Comparison of ENCODE assay signal across 9 mouse cellular contexts in the genomic region with DNA sequence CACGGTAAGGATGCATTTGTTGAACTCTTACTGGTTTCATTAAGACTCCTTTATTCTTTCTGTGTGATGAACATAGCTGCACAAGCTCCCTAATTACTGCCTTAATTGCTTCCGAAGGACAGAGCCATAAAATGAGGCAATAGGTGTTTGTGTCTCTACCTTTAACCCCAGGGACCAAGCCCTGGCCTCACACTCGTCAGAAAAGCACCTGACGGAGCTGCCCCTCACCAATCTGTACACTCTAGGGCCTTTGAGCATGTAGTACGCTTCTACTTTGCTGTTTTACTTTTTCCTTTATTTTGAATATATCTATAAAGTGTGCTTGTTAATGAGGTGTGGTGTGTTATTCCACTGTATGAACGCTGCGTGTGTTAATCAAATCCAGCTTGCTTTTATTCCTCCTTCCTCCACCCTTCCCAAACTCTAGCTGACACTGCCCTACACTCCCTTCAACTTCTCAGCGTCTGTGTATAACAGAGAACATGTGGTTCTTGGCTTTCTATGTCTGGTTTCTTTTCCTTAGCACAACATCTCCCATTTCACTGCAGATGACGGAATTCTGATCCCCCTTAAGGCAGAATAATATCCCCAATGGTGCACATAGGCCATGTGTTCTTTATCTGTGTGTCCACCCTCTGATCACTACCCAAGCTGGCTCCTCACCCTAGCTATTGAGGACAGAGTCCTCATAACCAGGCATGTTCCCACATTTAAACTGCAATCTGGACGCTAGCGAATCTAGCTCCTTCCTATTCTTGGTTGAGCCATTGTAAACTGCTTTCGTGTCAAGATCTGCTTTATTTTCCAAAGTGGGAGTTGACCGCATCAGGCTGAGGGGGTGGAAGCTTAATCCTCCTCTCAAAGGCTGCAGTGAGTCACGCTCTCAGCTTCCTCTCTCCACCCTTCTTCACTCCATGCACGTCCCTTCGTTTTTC. TPM values are rescaled to one million over a fixed set of nuclear protein-coding genes. Genes with fewer than 3 reads are reported as not detected.
DNase-seq lines count a peak whose midpoint lies in the region; ATAC-seq lines count a peak whose summit lies in the region.
"Had no signal": no experiment of that assay in that cellular context is flagged by ENCODE, and none has a peak within 500 bp of the region (broad histone marks: within the 10 kb centered on the region; RNA-seq: fewer than 3 reads in every experiment).

No protein-coding gene starts in this region.

- peak overlapping the region; percentile 45 for H3K27ac ChIP-seq in intestine, embryonic 15.5 days
- peak overlapping the region; percentile 88 for H3K27ac ChIP-seq in stomach, embryonic 16.5 days (ENCODE audit: low read length)
- no peak overlapping the region for H3K27ac ChIP-seq in liver, embryonic 12.5 days
- H3K27ac ChIP-seq: hindbrain, embryonic 15.5 days had no signal

- peaks cover 7% of the 10 kb centered on the region; the same call in 1 of the 2 replicates for H3K4me1 ChIP-seq in intestine, embryonic 15.5 days (replicated peaks)
- peaks cover 26% of the 10 kb centered on the region for H3K4me1 ChIP-seq in stomach, embryonic 16.5 days (ENCODE audit: control insufficient read depth, insufficient read depth, low read length)
- H3K4me1 ChIP-seq in liver, embryonic 12.5 days, result no peaks in the 10 kb centered on the region
- H3K4me1 ChIP-seq: hindbrain, embryonic 15.5 days had no signal

- peak; percentile 6 for DNase-seq in gastrocnemius, postnatal 14 days
- DNase-seq in gastrocnemius, adult 8-10 months (ENCODE audit: low spot score in 2 of 2), result no peak
- peak; percentile 32 for DNase-seq in right cerebral cortex, adult 18-20 months
- no peak for DNase-seq in right cerebral cortex, postnatal 4 days
- DNase-seq in cerebellum, postnatal 10 days, result no peak

- intact Hi-C loops in gastrocnemius, postnatal 14 days (cut with DNase I; ENCODE audit: low total_unique reads), result no loop called here

- no peaks in the 10 kb centered on the region for H3K27me3 ChIP-seq in intestine, embryonic 15.5 days (replicated peaks)
- no peaks in the 10 kb centered on the region for H3K27me3 ChIP-seq in stomach, embryonic 16.5 days (ENCODE audit: control insufficient read depth, insufficient read depth, low read length)
- peaks cover 3% of the 10 kb centered on the region; the same call in 1 of the 2 replicates for H3K27me3 ChIP-seq in liver, embryonic 12.5 days (replicated peaks)
- H3K27me3 ChIP-seq: hindbrain, embryonic 15.5 days had no signal

- H3K4me3 ChIP-seq in intestine, embryonic 15.5 days (replicated peaks), result no peak overlapping the region
- 0 out of 2 replicates have a peak overlapping the region, but pooled peaks have one; percentile 7 for H3K4me3 ChIP-seq in stomach, embryonic 16.5 days (replicated peaks; ENCODE audit: low read length)
- H3K4me3 ChIP-seq in liver, embryonic 12.5 days, result no peak overlapping the region
- H3K4me3 ChIP-seq: hindbrain, embryonic 15.5 days had no signal

- H3K9ac ChIP-seq in intestine, embryonic 15.5 days, result no peak overlapping the region
- H3K9ac ChIP-seq in stomach, embryonic 16.5 days (ENCODE audit: low read length), result 0 out of 2 replicates have a peak overlapping the region, but pooled peaks have one; percentile 26
- H3K9ac ChIP-seq in liver, embryonic 12.5 days, result no peak overlapping the region
- H3K9ac ChIP-seq: hindbrain, embryonic 15.5 days had no signal

- no peaks in the 10 kb centered on the region for H3K36me3 ChIP-seq in intestine, embryonic 15.5 days
- H3K36me3 ChIP-seq in stomach, embryonic 16.5 days (ENCODE audit: control insufficient read depth, insufficient read depth, low read length), result no peaks in the 10 kb centered on the region
- no peaks in the 10 kb centered on the region for H3K36me3 ChIP-seq in liver, embryonic 12.5 days
- H3K36me3 ChIP-seq: hindbrain, embryonic 15.5 days had no signal

- H3K4me2 ChIP-seq in intestine, embryonic 15.5 days (replicated peaks), result peak overlapping the region; percentile 26
- peak overlapping the region; percentile 32 for H3K4me2 ChIP-seq in stomach, embryonic 16.5 days (ENCODE audit: low read depth, low read length)
- H3K4me2 ChIP-seq in liver, embryonic 12.5 days, result no peak overlapping the region
- H3K4me2 ChIP-seq: hindbrain, embryonic 15.5 days had no signal

- H3K9me3 ChIP-seq in intestine, embryonic 15.5 days, result no peaks in the 10 kb centered on the region
- no peaks in the 10 kb centered on the region for H3K9me3 ChIP-seq in stomach, embryonic 16.5 days (replicated peaks; ENCODE audit: control insufficient read depth, low read length)
- no peaks in the 10 kb centered on the region for H3K9me3 ChIP-seq in liver, embryonic 12.5 days (replicated peaks)
- H3K9me3 ChIP-seq: hindbrain, embryonic 15.5 days had no signal

- WGBS in intestine, embryonic 15.5 days, result 54% methylated on average over 16 of the region's 16 CpGs
- 41% methylated on average over 16 of the region's 16 CpGs for WGBS in stomach, embryonic 16.5 days
- WGBS in liver, embryonic 12.5 days (ENCODE audit: insufficient replicate concordance), result 67% methylated on average over 16 of the region's 16 CpGs

- peak; percentile 77 for ATAC-seq in intestine, embryonic 15.5 days
- peak; percentile 77 for ATAC-seq in stomach, embryonic 16.5 days (ENCODE audit: insufficient read depth, low FRiP score)
- no peak for ATAC-seq in liver, embryonic 12.5 days

RNA-seq across cellular contexts. Expression of a gene that starts 52.5 kb away (rescaled TPM):
- 10 to 100 TPM; 25.6 to 31.3 TPM for total RNA-seq in gastrocnemius, postnatal 14 days (2021)
- total RNA-seq in gastrocnemius, adult 8-10 months (2022), result 10 to 100 TPM; 31.3 to 37.6 (median 34.7) TPM
- polyA plus RNA-seq in intestine, embryonic 15.5 days (2015; fragmentation: Nextera tagmentation; extraction: Ambion mirVana), result 89.3 and 93.6 TPM in 2 replicates
- 128 and 142 TPM in 2 replicates for polyA plus RNA-seq in stomach, embryonic 16.5 days (2015; fragmentation: Nextera tagmentation; extraction: Ambion mirVana)
- polyA plus RNA-seq in liver, embryonic 12.5 days (2016; fragmentation: Nextera tagmentation; extraction: Ambion mirVana), result 51.9 and 53.1 TPM in 2 replicates

Comparison
In these comparisons a context has a peak if more than half of its experiments do, and no peak if none do; other contexts are left out.
1. DNase-seq: peak in gastrocnemius, postnatal 14 days (single experiment) and right cerebral cortex, adult 18-20 months (single experiment); none in gastrocnemius, adult 8-10 months (0 of 2), right cerebral cortex, postnatal 4 days (single experiment) and cerebellum, postnatal 10 days (0 of 2).